Comparison of ENCODE assay signal across 10 mouse cellular contexts in the genomic region with DNA sequence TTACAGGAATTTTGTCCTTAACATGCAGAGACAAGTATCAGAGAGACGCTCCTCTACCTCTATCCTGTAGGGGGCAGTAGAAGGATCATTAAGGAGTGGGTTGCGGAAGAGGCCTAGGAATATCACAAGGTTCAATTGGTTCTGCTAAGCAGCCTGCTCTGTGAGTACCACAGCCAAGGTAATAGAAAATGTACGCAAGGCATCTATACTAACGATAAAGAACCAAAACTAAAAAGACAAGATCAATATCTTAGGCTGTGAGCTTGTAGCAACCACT.
DNase-seq lines count a peak whose midpoint lies in the region; ATAC-seq lines count a peak whose summit lies in the region.
"Had no signal": no experiment of that assay in that cellular context is flagged by ENCODE, and none has a peak within 500 bp of the region (broad histone marks: within the 10 kb centered on the region; RNA-seq: fewer than 3 reads in every experiment).

No protein-coding gene starts in this region.

- peak; percentile 85 for ATAC-seq in frontal cortex, adult (ENCODE audit: low TSS enrichment)
- ATAC-seq in midbrain, embryonic 11.5 days (ENCODE audit: low FRiP score): peak; percentile 47
- 0 out of 2 replicates have a peak, but pooled peaks have one; percentile 6 for ATAC-seq in forebrain, embryonic 16.5 days

- H3K4me3 ChIP-seq in midbrain, embryonic 11.5 days (ENCODE audit: low read depth, low read length): no peak overlapping the region
- no peak overlapping the region for H3K4me3 ChIP-seq in midbrain, embryonic 10.5 days
- no peak overlapping the region for H3K4me3 ChIP-seq in forebrain, embryonic 16.5 days (replicated peaks; ENCODE audit: low read length)
- H3K4me3 ChIP-seq: embryonic facial prominence, embryonic 15.5 days had no signal

- no peak overlapping the region for H3K9ac ChIP-seq in midbrain, embryonic 11.5 days (ENCODE audit: low read length)
- no peak overlapping the region for H3K9ac ChIP-seq in forebrain, embryonic 16.5 days (replicated peaks; ENCODE audit: low read depth, low read length)
- H3K9ac ChIP-seq: embryonic facial prominence, embryonic 15.5 days had no signal

- no peaks in the 10 kb centered on the region for H3K36me3 ChIP-seq in midbrain, embryonic 11.5 days (ENCODE audit: control insufficient read depth, insufficient read depth, low read length)
- no peaks in the 10 kb centered on the region for H3K36me3 ChIP-seq in midbrain, embryonic 10.5 days
- no peaks in the 10 kb centered on the region for H3K36me3 ChIP-seq in forebrain, embryonic 16.5 days (ENCODE audit: control insufficient read depth, insufficient read depth)
- H3K36me3 ChIP-seq: embryonic facial prominence, embryonic 15.5 days had no signal

- no peak overlapping the region for H3K27ac ChIP-seq in midbrain, embryonic 11.5 days (ENCODE audit: low read depth, low read length)
- no peak overlapping the region for H3K27ac ChIP-seq in midbrain, embryonic 10.5 days (replicated peaks)
- no peak overlapping the region for H3K27ac ChIP-seq in forebrain, embryonic 16.5 days (ENCODE audit: low read length)
- H3K27ac ChIP-seq: embryonic facial prominence, embryonic 15.5 days; macrophage had no signal

- no peaks in the 10 kb centered on the region for H3K27me3 ChIP-seq in midbrain, embryonic 11.5 days (ENCODE audit: control insufficient read depth, insufficient read depth, low read length)
- peaks cover 16% of the 10 kb centered on the region; the same call in 1 of the 2 replicates for H3K27me3 ChIP-seq in midbrain, embryonic 10.5 days (ENCODE audit: low read depth, poor library complexity, severe bottlenecking)
- no peaks in the 10 kb centered on the region for H3K27me3 ChIP-seq in forebrain, embryonic 16.5 days (replicated peaks; ENCODE audit: control insufficient read depth, insufficient read depth, low read length)
- H3K27me3 ChIP-seq: embryonic facial prominence, embryonic 15.5 days had no signal

- DNase-seq in frontal cortex, postnatal 10 days (ENCODE audit: low spot score in 2 of 2): no peak
- DNase-seq in midbrain, embryonic 11.5 days (ENCODE audit: low spot score, missing footprints): peak; percentile 84
- DNase-seq in midbrain, embryonic 10.5 days (ENCODE audit: low spot score): no peak
- peak; percentile 49 for DNase-seq in retina, postnatal 1 day
- DNase-seq in layer of hippocampus, adult 9-10 months (ENCODE audit: low spot score): no peak
- DNase-seq in right cerebral cortex, adult 2 months (ENCODE audit: low spot score in 2 of 2): no peak

- H3K9me3 ChIP-seq in midbrain, embryonic 11.5 days (ENCODE audit: control insufficient read depth, low read length): no peaks in the 10 kb centered on the region
- peaks cover 1% of the 10 kb centered on the region; the same call in 1 of the 2 replicates for H3K9me3 ChIP-seq in midbrain, embryonic 10.5 days (replicated peaks)
- no peaks in the 10 kb centered on the region for H3K9me3 ChIP-seq in forebrain, embryonic 16.5 days (ENCODE audit: control insufficient read depth, low read length)
- H3K9me3 ChIP-seq: embryonic facial prominence, embryonic 15.5 days had no signal

- 76% methylated on average over 4 of the region's 4 CpGs for WGBS in midbrain, embryonic 11.5 days
- 71% methylated on average over 4 of the region's 4 CpGs for WGBS in midbrain, embryonic 10.5 days
- 65% methylated on average over 4 of the region's 4 CpGs for WGBS in forebrain, embryonic 16.5 days

- no peaks in the 10 kb centered on the region for H3K4me1 ChIP-seq in midbrain, embryonic 11.5 days (ENCODE audit: control insufficient read depth, insufficient read depth, low read length)
- no peaks in the 10 kb centered on the region for H3K4me1 ChIP-seq in midbrain, embryonic 10.5 days
- no peaks in the 10 kb centered on the region for H3K4me1 ChIP-seq in forebrain, embryonic 16.5 days (replicated peaks; ENCODE audit: control insufficient read depth, insufficient read depth, low read length)
- H3K4me1 ChIP-seq: embryonic facial prominence, embryonic 15.5 days had no signal

- no peak overlapping the region for H3K4me2 ChIP-seq in midbrain, embryonic 11.5 days
- H3K4me2 ChIP-seq in forebrain, embryonic 16.5 days (ENCODE audit: low read length): no peak overlapping the region
- H3K4me2 ChIP-seq: embryonic facial prominence, embryonic 15.5 days had no signal

Comparison
In these comparisons a context has a peak if more than half of its experiments do, and no peak if none do; other contexts are left out.
1. DNase-seq: peak in midbrain, embryonic 11.5 days (single experiment) and retina, postnatal 1 day (single experiment); none in frontal cortex, postnatal 10 days (0 of 2), midbrain, embryonic 10.5 days (single experiment), layer of hippocampus, adult 9-10 months (single experiment) and right cerebral cortex, adult 2 months (0 of 2).
2. ATAC-seq: peak in every context shown above with its lines; median percentile 85 in frontal cortex, adult; 47 in midbrain, embryonic 11.5 days; 6 in forebrain, embryonic 16.5 days.